Mouse (Mus musculus): ENCODE data around the gene Olfr403.
"Not testable (repeated sequence)": the region's sequence is repeated elsewhere in the genome, so short reads cannot be mapped to it uniquely, and the experiment has no call there.

Gene Olfr403

GRCm38 (mm10) chr11:74185949-74186348 is at the start of gene Olfr403:
Gene Olfr403 (plus strand): TSS chr11:74186249.
- in situ Hi-C loops (cut with MboI; ENCODE audit: unreplicated experiment in 2 of 2): no loop called here

DNA sequence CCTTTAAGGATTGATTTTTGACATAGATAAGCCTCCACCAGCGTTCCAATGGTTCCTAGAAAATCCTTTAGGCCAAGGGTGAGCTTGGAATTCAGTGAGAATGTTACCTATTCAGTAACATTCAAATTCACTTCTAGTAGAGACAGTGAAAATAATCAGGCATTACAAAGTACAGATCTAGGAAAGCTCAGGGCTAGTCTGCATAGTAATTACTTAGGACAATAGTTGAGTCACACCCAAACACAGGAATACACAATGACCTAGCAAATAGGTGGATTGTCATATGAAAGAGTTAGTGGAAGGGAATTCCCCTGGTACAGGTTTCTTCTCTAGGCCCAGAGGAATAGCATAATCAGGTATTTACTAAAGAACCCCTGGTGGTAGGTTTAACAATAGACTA is 46.0 kb upstream of the Olfr403 start:
- in situ Hi-C loops (cut with MboI; ENCODE audit: unreplicated experiment in 2 of 2): not testable (repeated sequence)

GRCm38 (mm10) chr11:74145866-74146265 is 40.2 kb upstream of the Olfr403 start:
- in situ Hi-C loops (cut with MboI; ENCODE audit: unreplicated experiment in 2 of 2): no loop called here

- in situ Hi-C loops (cut with MboI; ENCODE audit: unreplicated experiment in 2 of 2): no loop called here
Measured at GRCm38 (mm10) chr11:74153229-74153628, 32.8 kb upstream of the Olfr403 start, which contains the start of gene Olfr402. Gene Olfr402 (plus strand): TSS chr11:74153529.

DNA sequence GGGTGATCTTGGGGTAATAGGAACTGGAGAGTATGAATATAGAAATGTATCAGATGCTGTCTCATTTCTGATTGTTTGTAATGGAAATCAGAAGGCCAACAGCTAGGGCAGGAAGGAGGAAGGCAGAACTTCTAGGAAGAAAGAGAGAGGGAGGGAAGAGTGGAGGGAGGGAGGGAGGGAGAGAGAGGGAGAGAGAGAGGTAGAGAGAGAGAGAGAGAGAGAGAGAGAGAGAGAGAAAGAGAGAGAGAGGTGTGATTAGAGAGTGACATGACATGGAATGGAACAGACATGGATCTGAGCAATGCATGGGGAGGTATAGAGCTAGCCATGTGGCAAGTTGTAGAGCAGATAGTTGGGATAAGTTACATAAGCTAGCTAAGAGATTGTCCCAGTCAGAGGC is 17.3 kb upstream of the Olfr403 start:
- in situ Hi-C loops (cut with MboI; ENCODE audit: unreplicated experiment in 2 of 2): no loop called here

- in situ Hi-C loops (cut with MboI; ENCODE audit: unreplicated experiment in 2 of 2): no loop called here
Measured at GRCm38 (mm10) chr11:74183168-74183567, 2.9 kb upstream of the Olfr403 start.

DNA sequence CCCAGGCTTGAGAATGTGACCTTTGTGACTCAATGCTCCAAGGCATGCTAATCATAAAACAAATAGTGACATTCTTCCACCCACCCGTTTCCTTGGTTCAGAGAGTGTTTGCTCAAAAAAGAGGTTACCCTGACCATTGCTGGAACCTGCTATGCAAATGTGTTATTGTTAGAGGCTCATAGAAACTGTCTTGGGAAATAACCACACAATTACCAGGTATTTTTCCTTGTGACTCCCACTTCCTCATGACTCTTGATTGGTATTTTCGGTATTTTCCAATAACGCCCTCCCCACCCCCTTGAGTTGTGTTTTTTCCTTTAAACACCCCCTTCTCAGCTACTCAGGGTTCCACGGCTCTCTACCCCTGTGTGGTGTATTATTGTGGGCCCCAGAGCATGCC is 2.3 kb upstream of the Olfr403 start:
- in situ Hi-C loops (cut with MboI; ENCODE audit: unreplicated experiment in 2 of 2): no loop called here

DNA sequence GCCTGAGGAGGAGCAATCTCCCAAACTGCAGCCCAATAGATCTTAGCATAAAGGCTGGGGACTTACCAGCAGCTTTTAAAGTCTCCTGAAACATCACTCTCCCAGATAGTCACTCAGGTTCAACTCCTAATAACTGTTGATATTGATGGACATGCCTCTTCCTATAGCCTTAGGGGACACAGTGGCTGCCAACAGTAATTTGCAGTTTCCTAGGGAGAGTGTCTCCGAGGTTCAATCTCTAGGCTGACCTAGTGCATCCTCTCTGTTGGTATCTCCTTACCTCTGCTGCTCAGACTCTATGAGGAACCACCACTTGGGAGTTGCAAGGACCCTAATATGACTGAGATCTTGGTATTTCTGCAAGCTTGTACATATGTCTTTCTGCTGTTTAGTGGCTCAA is 25.2 kb downstream of the Olfr403 start, which contains the start of gene Olfr43:
Gene Olfr43, minus strand, starts transcription at position 101 of the 400 bp plus-strand sequence.
- in situ Hi-C loops (cut with MboI; ENCODE audit: unreplicated experiment in 2 of 2): no loop called here

GRCm38 (mm10) chr11:74241201-74241600 is 55.2 kb downstream of the Olfr403 start:
- in situ Hi-C loops (cut with MboI; ENCODE audit: unreplicated experiment in 2 of 2): no loop called here
